Mouse (Mus musculus): ENCODE results near the gene Tmem198b.

DNA sequence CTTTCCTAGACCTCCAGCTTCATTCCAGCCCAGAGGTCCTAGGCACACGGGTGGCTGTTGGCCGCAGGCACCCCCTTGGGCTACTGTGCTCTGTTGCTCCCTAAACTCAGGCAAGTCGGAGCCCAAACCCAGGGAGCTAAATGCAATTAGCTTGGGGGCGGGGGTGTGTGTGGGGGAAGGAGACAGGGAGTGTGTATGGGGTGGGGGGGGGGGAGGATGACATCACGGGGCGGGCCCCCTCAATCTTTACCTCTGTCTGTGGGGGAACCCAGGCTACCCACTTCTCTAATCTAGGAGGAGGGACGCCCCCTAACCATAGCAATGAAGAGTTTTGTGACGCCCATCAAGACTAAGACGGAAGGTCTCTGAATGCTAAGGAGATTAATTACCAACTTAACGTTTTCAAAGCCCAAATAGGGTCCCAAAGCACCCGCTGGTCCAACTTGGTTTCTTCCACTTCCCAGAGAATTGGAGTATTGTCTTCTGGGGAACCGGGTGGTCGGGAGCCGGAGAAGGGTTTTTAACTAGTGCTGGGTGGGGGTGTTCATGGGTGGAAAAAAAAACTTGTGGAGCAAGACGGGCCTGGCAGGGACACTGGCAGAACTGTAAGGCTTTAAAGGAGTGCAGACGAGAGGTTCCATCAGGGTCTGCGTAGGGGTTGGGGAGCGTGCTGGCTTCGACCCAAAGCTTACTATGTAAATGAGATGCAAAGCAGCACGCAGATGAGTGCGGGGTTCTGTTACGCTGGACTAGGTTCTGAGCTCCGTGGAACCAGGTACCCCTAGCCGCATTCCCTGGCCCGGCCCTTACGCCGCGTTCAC is at the start of gene Tmem198b:
- no peak for TF ChIP-seq CTCF (IDR thresholded peaks at IDR 0.05; ENCODE audit: insufficient read depth, low read length)
- TF ChIP-seq POLR2A (IDR thresholded peaks at IDR 0.05; ENCODE audit: borderline replicate concordance, extremely low read depth, low read depth, low read length), result peak; percentile 25; the same call in 1 of the 2 replicates
